In the genomic region with DNA sequence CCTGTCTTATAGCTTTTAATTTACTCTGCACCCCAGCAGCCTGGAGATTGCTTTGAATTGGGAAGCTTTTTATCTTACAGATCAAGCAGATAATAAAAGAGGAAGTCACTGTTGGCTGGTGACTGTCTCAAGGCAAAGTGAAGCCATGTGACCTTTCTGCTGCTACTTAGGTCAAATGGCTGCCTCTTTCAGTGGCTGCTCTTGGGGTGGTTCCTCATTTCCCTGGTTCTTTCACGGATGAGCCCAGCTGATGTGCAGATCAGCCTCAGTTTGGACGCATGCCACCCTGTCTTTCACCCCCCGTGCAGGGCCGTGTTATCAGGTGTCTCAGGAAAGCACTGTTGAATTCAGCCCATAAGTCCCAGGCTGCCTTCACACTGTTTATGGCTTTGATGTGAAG, we compare ENCODE assay signal across 15 mouse cellular contexts. TPM values are rescaled to one million over a fixed set of nuclear protein-coding genes. Genes with fewer than 3 reads are reported as not detected.
A peak's percentile ranks its signal among the peaks of the same experiment; 100 is the strongest.
DNase-seq lines count a peak whose midpoint lies in the region; ATAC-seq and TF ChIP-seq lines count a peak whose summit lies in the region.
"Had no signal": no experiment of that assay in that cellular context is flagged by ENCODE, and none has a peak within 500 bp of the region (broad histone marks: within the 10 kb centered on the region; RNA-seq: fewer than 3 reads in every experiment).

No protein-coding gene starts in this region.

- no peaks in the 10 kb centered on the region for H3K27me3 ChIP-seq in liver, embryonic 11.5 days (replicated peaks; ENCODE audit: control insufficient read depth, insufficient read depth, low read length)
- no peaks in the 10 kb centered on the region for H3K27me3 ChIP-seq in midbrain, embryonic 15.5 days (replicated peaks)
- H3K27me3 ChIP-seq: embryonic facial prominence, embryonic 12.5 days; heart, embryonic 15.5 days had no signal

- TF ChIP-seq POLR2A in bone marrow, adult 2 months (IDR thresholded peaks at IDR 0.05; ENCODE audit: borderline replicate concordance, control insufficient read depth, low read depth, low read length) = no peak

- H3K9ac ChIP-seq in liver, embryonic 11.5 days (ENCODE audit: low read depth, low read length) = no peak overlapping the region
- H3K9ac ChIP-seq in midbrain, embryonic 15.5 days = no peak overlapping the region
- H3K9ac ChIP-seq: embryonic facial prominence, embryonic 12.5 days; heart, embryonic 15.5 days had no signal

- H3K9me3 ChIP-seq in liver, embryonic 11.5 days (ENCODE audit: control insufficient read depth, low read length) = no peaks in the 10 kb centered on the region
- H3K9me3 ChIP-seq in midbrain, embryonic 15.5 days = no peaks in the 10 kb centered on the region
- H3K9me3 ChIP-seq: embryonic facial prominence, embryonic 12.5 days; heart, embryonic 15.5 days; limb, embryonic 10.5 days; midbrain, embryonic 10.5 days had no signal

- H3K36me3 ChIP-seq in liver, embryonic 11.5 days (ENCODE audit: control insufficient read depth, insufficient read depth, low read length) = peaks cover 2% of the 10 kb centered on the region; the same call in 1 of the 2 replicates
- H3K36me3 ChIP-seq in midbrain, embryonic 15.5 days (replicated peaks) = peaks cover 11% of the 10 kb centered on the region; the same call in 1 of the 2 replicates

- no peak overlapping the region for H3K27ac ChIP-seq in liver, embryonic 11.5 days (ENCODE audit: low read depth, low read length)
- H3K27ac ChIP-seq in bone marrow, adult 2 months (ENCODE audit: control insufficient read depth, insufficient read depth, low read depth, low read length, poor library complexity) = peak overlapping the region; percentile 1; the same call in 1 of the 2 replicates
- no peak overlapping the region for H3K27ac ChIP-seq in midbrain, embryonic 15.5 days
- H3K27ac ChIP-seq: embryonic facial prominence, embryonic 12.5 days; heart, embryonic 15.5 days; kidney, postnatal 0 days; limb, embryonic 10.5 days; midbrain, embryonic 10.5 days had no signal

- ATAC-seq in liver, embryonic 11.5 days (replicated peaks; ENCODE audit: low FRiP score) = no peak
- ATAC-seq in megakaryocyte-erythroid progenitor cell, adult 5-6 weeks (replicated peaks; ENCODE audit: low FRiP score, low TSS enrichment, poor library complexity, severe bottlenecking) = peak; percentile 89
- ATAC-seq in midbrain, embryonic 15.5 days (replicated peaks) = no peak
- ATAC-seq: forebrain, embryonic 16.5 days had no signal

- H3K4me1 ChIP-seq in liver, embryonic 11.5 days (replicated peaks; ENCODE audit: control insufficient read depth, insufficient read depth, low read length) = no peaks in the 10 kb centered on the region
- no peaks in the 10 kb centered on the region; the same call in 1 of the 2 replicates for H3K4me1 ChIP-seq in bone marrow, adult 2 months (ENCODE audit: control insufficient read depth, insufficient read depth, low read length)
- H3K4me1 ChIP-seq in midbrain, embryonic 15.5 days = 0 out of 2 replicates have a peak, but pooled peaks cover 2% of the 10 kb centered on the region
- H3K4me1 ChIP-seq: embryonic facial prominence, embryonic 12.5 days; heart, embryonic 15.5 days had no signal

- H3K4me2 ChIP-seq in liver, embryonic 11.5 days = no peak overlapping the region
- no peak overlapping the region for H3K4me2 ChIP-seq in midbrain, embryonic 15.5 days
- H3K4me2 ChIP-seq: embryonic facial prominence, embryonic 12.5 days; heart, embryonic 15.5 days had no signal

- TF ChIP-seq CTCF in bone marrow, adult 2 months (IDR thresholded peaks at IDR 0.05; ENCODE audit: control insufficient read depth, insufficient read depth, low read length) = no peak

- WGBS in liver, embryonic 11.5 days = 41% methylated on average over 4 of the region's 4 CpGs
- 4% methylated on average over 4 of the region's 4 CpGs for WGBS in bone marrow, adult 2 months
- WGBS in midbrain, embryonic 15.5 days = 81% methylated on average over 4 of the region's 4 CpGs

- peak; percentile 11 for DNase-seq in liver
- no peak for DNase-seq in liver, embryonic 11.5 days (ENCODE audit: low spot score)
- DNase-seq in thymus, postnatal 25 days = peak; percentile 52
- DNase-seq in layer of hippocampus, postnatal 25 days (ENCODE audit: extremely low spot score in 1 of 2, low spot score in 1 of 2) = no peak
- DNase-seq in testis, postnatal 10 days (ENCODE audit: low spot score) = no peak
- DNase-seq: cerebellum, adult 11 months had no signal

- no peak overlapping the region for H3K4me3 ChIP-seq in liver, embryonic 11.5 days (ENCODE audit: low read depth, low read length)
- no peak overlapping the region for H3K4me3 ChIP-seq in bone marrow, adult 2 months (replicated peaks; ENCODE audit: control insufficient read depth, low read depth, low read length)
- H3K4me3 ChIP-seq in midbrain, embryonic 15.5 days = no peak overlapping the region
- H3K4me3 ChIP-seq: embryonic facial prominence, embryonic 12.5 days; heart, embryonic 15.5 days; limb, embryonic 10.5 days; midbrain, embryonic 10.5 days had no signal

RNA-seq across cellular contexts. Expression of gene Parp11, which starts 25.4 kb away (rescaled TPM):
- 14.8 and 16.1 TPM in 2 replicates for polyA plus RNA-seq in liver, embryonic 11.5 days (2014; fragmentation: Nextera tagmentation; extraction: Ambion mirVana)
- polyA plus RNA-seq in bone marrow, adult 2 months (2011; ENCODE audit: insufficient read depth, insufficient read length, low replicate concordance, missing spikeins) = 7.4 and 27.7 TPM in 2 replicates
- 27.4 and 35.6 TPM in 2 replicates for total RNA-seq in megakaryocyte-erythroid progenitor cell, adult 5-6 weeks (2014; fragmentation: Nextera tagmentation)
- total RNA-seq in megakaryocyte-erythroid progenitor cell, adult 5-6 weeks (2017) = 15.2 and 20.3 TPM in 2 replicates
- polyA plus RNA-seq in midbrain, embryonic 15.5 days (2015; fragmentation: Nextera tagmentation; extraction: Ambion mirVana) = 90.4 and 95.6 TPM in 2 replicates
- 10 to 100 TPM; 35.5 to 38.8 TPM for total RNA-seq in layer of hippocampus, postnatal 25 days (2021)

Comparison
In these comparisons a context has a peak if more than half of its experiments do, and no peak if none do; other contexts are left out.
1. DNase-seq: peak in liver (single experiment) and thymus, postnatal 25 days (single experiment); none in liver, embryonic 11.5 days (single experiment), layer of hippocampus, postnatal 25 days (0 of 2) and testis, postnatal 10 days (single experiment).